Mouse (Mus musculus) embryonic stem cell, embryonic (primary cell): ENCODE measurements around the gene Sde2.

Experiments
- CTCF ChIA-PET, 4 experiments: fragments of 300-600 bp in 2 of 4; fragments of 350-600 bp in 2 of 4; sonication (Branson Sonifier 250); formaldehyde crosslinking; loops; one replicate each; lab custom pipeline; 2022; ENCODE audit warnings: inconsistent platforms in 2 of 4; lab: Charles Lee
- POLR2A ChIA-PET, 4 experiments: fragments of 300-600 bp in 2 of 4; fragments of 350-600 bp in 2 of 4; sonication (Branson Sonifier 250); formaldehyde crosslinking; loops; one replicate each; lab custom pipeline; 2022; ENCODE audit warnings: antibody characterized with exemption in 4 of 4, inconsistent platforms in 1 of 4; lab: Charles Lee

Gene Sde2

DNA sequence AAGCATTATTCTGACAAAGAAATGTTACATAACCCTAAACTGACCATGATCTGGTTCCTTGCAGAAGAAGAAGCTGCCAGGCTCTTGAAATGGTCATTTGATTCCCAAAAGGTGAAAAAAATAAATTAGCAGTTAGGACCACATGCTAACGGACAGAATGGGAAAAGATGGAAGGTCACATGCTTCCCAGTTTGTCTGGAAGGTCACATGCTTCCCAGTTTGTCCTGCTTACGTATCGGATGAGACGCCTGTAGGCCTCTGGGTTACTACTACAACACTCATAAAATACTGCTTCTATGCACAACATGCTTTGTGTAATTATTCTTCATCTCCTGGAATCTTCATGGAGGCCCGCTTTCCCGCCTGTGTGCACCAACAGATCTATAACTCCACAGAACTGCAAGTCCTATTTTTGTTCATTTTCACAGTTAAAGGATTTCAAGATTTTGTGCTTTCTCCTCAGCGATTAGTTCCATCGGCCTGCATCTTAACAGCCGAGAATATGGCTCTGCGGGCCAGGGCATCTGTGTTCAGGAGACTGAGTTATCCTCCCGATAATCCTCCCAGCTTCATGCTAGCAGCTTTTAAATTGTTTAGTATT lies 1.1 kb upstream of the Sde2 start:
- ChIA-PET POLR2A (interaction anchor here (0.8 to 12.9 kb wide), 103 partner anchors 8 to 992 kb away, joined by 3 to 254 read pairs (median 7); partner anchors contain the start of genes H3f3a (in 2 of the 4), Lefty1 (in 2 of the 4), Nvl (in 2 of the 4) and Pycr2 (in 2 of the 4)), CTCF (interaction anchor here in 2 of 4 experiments (1.2 to 2.9 kb wide), 4 partner anchors 14 to 190 kb away, joined by 3 to 13 read pairs (median 4); no protein-coding TSS in a partner anchor)

- ChIA-PET POLR2A (interaction anchor here in 3 of 4 experiments (0.9 to 12.9 kb wide), 12 partner anchors 8 to 57 kb away, joined by 3 to 254 read pairs (median 4); partner anchors contain the start of genes Sde2 (in 3 of the 3) and H3f3a (in 1 of the 3)), CTCF (interaction anchor here in 1 of 4 experiments (1.6 kb wide), 1 partner anchor 115 kb away, joined by 5 read pairs; no protein-coding TSS in a partner anchor)
Observed at GRCm38 (mm10) chr1:180858763-180859162, 7.8 kb downstream of the Sde2 start.

- ChIA-PET POLR2A (interaction anchor here in 3 of 4 experiments (0.6 to 8.2 kb wide), 17 partner anchors 9 to 81 kb away, joined by 3 to 102 read pairs (median 3); partner anchors contain the start of gene Sde2 (in 2 of the 3)), CTCF (interaction anchor here in 2 of 4 experiments (0.7 to 1.6 kb wide), 3 partner anchors 28 to 114 kb away, joined by 3 to 5 read pairs (median 3); partner anchors contain the start of gene Pycr2 (in 1 of the 2))
Observed at GRCm38 (mm10) chr1:180860030-180860429, 9.1 kb downstream of the Sde2 start.

- POLR2A ChIA-PET = interaction anchor here (0.6 to 8.2 kb wide), 51 partner anchors 8 to 979 kb away, joined by 3 to 102 read pairs (median 4); partner anchors contain the start of genes Sde2 (in 4 of the 4), H3f3a (in 1 of the 4), Lbr (in 1 of the 4) and Lefty1 (in 1 of the 4)
- CTCF ChIA-PET = interaction anchor here (0.5 to 1.9 kb wide), 83 partner anchors 8 to 1888 kb away, joined by 3 to 18 read pairs (median 4); partner anchors contain the start of genes Pycr2 (in 2 of the 4), H3f3a (in 1 of the 4), Lefty2 (in 1 of the 4) and Parp1 (in 1 of the 4)
Observed at GRCm38 (mm10) chr1:180863606-180864005, 12.7 kb downstream of the Sde2 start.

GRCm38 (mm10) chr1:180866001-180866400 lies 15.1 kb downstream of the Sde2 start:
- POLR2A ChIA-PET = interaction anchor here in 2 of 4 experiments (0.8 to 2.3 kb wide), 13 partner anchors 9 to 72 kb away, joined by 3 to 13 read pairs (median 4); partner anchors contain the start of genes Sde2 (in 2 of the 2) and H3f3a (in 1 of the 2)
- CTCF ChIA-PET = no interaction called here

GRCm38 (mm10) chr1:180870122-180870650 lies 19.3 kb downstream of the Sde2 start:
- CTCF ChIA-PET = interaction anchor here in 2 of 4 experiments (0.6 to 1.1 kb wide), 3 partner anchors 19 to 112 kb away, joined by 3 to 9 read pairs (median 3); no protein-coding TSS in a partner anchor

DNA sequence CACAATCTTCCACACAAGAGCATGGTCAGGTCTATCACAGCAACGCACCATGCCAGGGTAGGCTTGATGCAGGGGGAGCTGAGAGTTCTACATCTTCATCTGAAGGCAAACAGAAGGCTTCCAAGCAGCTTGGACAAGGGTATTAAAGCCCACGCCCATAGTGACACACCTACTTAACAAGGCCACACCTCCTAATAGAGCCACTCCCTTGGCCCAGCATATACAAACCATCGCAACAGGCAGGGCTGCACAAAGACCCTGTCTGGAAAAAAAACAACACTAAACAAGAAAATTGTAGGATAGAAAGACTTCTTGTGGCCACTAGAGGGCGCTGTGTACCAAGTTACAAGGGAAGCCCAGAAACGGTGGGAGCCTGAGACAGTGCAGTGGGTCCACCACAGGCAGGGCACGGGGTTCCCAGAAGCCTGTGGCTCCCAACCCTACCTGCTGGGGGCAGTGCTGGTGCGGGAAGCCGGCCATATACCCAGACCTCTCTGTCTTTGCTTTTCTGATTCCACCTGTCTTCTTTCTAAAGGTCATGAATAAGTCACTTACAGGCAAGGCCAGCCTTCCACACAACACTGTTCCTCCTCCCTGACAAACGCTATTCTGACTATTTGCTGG lies 23.0 kb downstream of the Sde2 start:
- ChIA-PET CTCF (interaction anchor here in 3 of 4 experiments (0.5 to 5.2 kb wide), 28 partner anchors 10 to 184 kb away, joined by 3 to 40 read pairs (median 5); no protein-coding TSS in a partner anchor), POLR2A (interaction anchor here in 3 of 4 experiments (0.8 to 12.9 kb wide), 27 partner anchors 10 to 166 kb away, joined by 3 to 206 read pairs (median 4); partner anchors contain the start of genes Pycr2 (in 2 of the 3), Lefty2 (in 1 of the 3), Sde2 (in 1 of the 3) and Tmem63a (in 1 of the 3))

More at GRCm38 (mm10) chr1:180870122-180870650, 19.3 kb downstream of the Sde2 start:
- POLR2A ChIA-PET = interaction anchor here in 3 of 4 experiments (0.5 to 12.9 kb wide), 16 partner anchors 9 to 290 kb away, joined by 3 to 206 read pairs (median 4); partner anchors contain the start of genes Sde2 (in 3 of the 3) and Pycr2 (in 1 of the 3)

- POLR2A ChIA-PET = interaction anchor here in 3 of 4 experiments (0.5 to 12.9 kb wide), 30 partner anchors 9 to 382 kb away, joined by 3 to 206 read pairs (median 4); partner anchors contain the start of genes Pycr2 (in 2 of the 3), Sde2 (in 1 of the 3) and Tmem63a (in 1 of the 3)
- CTCF ChIA-PET = interaction anchor here (0.6 to 5.2 kb wide), 26 partner anchors 11 to 183 kb away, joined by 3 to 40 read pairs (median 5); partner anchors contain the start of gene Lefty1 (in 1 of the 4)
Observed at GRCm38 (mm10) chr1:180874615-180875014, 23.7 kb downstream of the Sde2 start.

DNA sequence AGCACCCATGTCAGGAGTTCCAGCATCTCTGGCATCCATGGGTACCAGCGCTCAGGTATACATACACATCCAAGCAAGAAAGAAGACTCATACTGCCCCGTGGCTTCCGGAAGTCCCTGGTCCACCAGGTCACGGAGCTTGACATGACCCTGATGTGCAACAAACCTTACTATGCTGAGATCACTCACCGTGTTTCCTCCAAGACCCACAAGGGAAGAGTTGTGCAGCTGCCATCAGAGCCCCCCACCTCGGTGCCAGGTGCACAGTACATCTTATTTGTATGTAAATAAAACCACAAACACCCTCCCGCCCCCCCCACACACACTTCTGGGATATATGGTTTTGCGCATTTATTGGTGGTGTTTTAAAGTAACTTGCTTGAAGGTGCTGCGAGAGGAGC lies 24.2 kb downstream of the Sde2 start:
- POLR2A ChIA-PET = interaction anchor here in 3 of 4 experiments (0.6 to 12.9 kb wide), 26 partner anchors 9 to 381 kb away, joined by 3 to 206 read pairs (median 5); partner anchors contain the start of genes Pycr2 (in 2 of the 3) and Tmem63a (in 1 of the 3)
- CTCF ChIA-PET = interaction anchor here (0.6 to 5.2 kb wide), 23 partner anchors 11 to 1006 kb away, joined by 3 to 40 read pairs (median 5); partner anchors contain the start of gene Lefty1 (in 1 of the 4)

- ChIA-PET POLR2A (interaction anchor here (0.5 to 12.9 kb wide), 34 partner anchors 9 to 162 kb away, joined by 3 to 206 read pairs (median 4); partner anchors contain the start of genes Lefty2 (in 2 of the 4), Pycr2 (in 2 of the 4), Lefty1 (in 1 of the 4) and Sde2 (in 1 of the 4)), CTCF (interaction anchor here (0.5 to 5.2 kb wide), 32 partner anchors 10 to 162 kb away, joined by 3 to 40 read pairs (median 4); partner anchors contain the start of gene Pycr2 (in 1 of the 4))
Observed at GRCm38 (mm10) chr1:180877466-180877865, 26.5 kb downstream of the Sde2 start.

- POLR2A ChIA-PET = interaction anchor here in 2 of 4 experiments (0.7 to 1.7 kb wide), 8 partner anchors 8 to 70 kb away, joined by 3 to 7 read pairs (median 5); partner anchors contain the start of gene Lefty1 (in 1 of the 2)
- CTCF ChIA-PET = no interaction called here
Observed at GRCm38 (mm10) chr1:180881768-180882167, 30.8 kb downstream of the Sde2 start.

DNA sequence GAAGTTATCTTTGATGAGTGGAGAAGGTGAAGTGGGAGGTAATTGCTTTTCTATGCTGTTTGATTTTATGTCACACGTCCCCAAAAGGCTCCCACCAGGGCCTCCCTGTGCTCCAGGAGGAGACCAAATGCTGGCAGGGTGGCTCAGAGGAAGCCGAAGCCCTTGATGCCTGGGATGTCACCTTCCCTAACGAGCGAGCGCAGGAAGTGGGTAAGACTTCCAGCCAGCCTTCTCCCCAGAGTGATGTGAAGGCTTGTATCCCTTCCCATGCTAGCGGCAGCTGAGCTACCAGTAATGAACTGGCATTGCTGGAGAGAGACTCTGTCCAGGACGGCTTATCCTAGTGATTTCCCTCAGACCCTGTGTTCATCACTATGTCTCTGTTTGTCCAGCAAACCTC lies 32.8 kb downstream of the Sde2 start:
- POLR2A ChIA-PET = interaction anchor here in 3 of 4 experiments (0.5 to 8.2 kb wide), 26 partner anchors 8 to 339 kb away, joined by 3 to 275 read pairs (median 4); partner anchors contain the start of genes Lefty1 (in 2 of the 3), Lefty2 (in 2 of the 3), Pycr2 (in 2 of the 3) and Sde2 (in 1 of the 3)

DNA sequence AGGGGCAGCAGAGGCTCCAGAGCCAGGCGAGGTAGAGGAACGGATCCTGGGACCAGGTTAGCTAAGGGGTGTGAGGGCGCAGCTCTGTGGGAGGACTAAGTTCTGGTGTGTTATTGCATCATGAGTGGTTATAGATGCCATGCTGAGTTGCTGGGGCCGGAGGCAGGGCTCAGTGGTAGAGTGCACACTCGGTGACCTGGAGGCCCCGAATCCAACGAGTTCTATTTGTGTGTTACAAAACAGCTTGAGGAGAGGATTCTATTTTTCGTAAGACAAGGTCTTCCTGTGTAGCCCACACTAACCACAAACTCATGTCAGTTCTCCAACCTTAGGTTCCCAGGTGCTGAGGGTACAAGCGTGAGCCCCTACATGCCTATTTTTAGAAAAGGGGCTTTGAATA lies 33.6 kb downstream of the Sde2 start:
- ChIA-PET POLR2A (interaction anchor here in 3 of 4 experiments (0.5 to 8.2 kb wide), 26 partner anchors 9 to 167 kb away, joined by 3 to 275 read pairs (median 4); partner anchors contain the start of genes Lefty1 (in 2 of the 3), Lefty2 (in 2 of the 3), Pycr2 (in 2 of the 3) and Sde2 (in 1 of the 3)), CTCF (interaction anchor here in 2 of 4 experiments (0.9 to 1.2 kb wide), 2 partner anchors 27 to 90 kb away, joined by 3 to 4 read pairs; no protein-coding TSS in a partner anchor)

More for the DNA sequence above, 32.8 kb downstream of the Sde2 start:
- CTCF ChIA-PET = interaction anchor here in 3 of 4 experiments (0.6 to 1.2 kb wide), 4 partner anchors 18 to 91 kb away, joined by 3 to 8 read pairs (median 4); no protein-coding TSS in a partner anchor

DNA sequence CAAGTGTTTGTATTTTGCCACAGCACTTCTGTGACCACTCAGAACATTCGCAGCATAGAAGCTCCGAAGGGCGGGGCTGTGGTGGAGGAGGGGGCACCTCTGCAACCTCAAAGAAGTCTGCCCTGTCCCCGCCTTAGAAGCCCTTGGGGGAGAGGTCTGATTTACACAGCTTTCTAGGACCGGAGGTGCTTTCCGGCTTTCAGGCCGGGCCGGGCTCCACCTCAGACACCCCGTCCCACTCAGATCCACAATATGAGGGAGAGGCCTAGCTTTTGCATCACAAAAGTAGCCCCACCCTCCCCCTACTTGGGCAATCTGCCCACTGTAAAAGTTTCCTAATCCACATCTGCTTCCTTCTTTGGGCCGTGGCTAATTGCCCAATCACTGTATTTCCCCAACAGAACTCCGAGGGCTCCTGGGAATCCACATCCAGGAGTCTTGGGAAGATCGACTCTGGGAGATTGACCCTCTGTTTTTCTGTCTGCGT lies 37.7 kb downstream of the Sde2 start:
- CTCF ChIA-PET = interaction anchor here (0.5 to 3.9 kb wide), 33 partner anchors 8 to 344 kb away, joined by 3 to 46 read pairs (median 5); partner anchors contain the start of genes Pycr2 (in 2 of the 4), Lefty1 (in 1 of the 4) and Sde2 (in 1 of the 4)
- POLR2A ChIA-PET = interaction anchor here (0.6 to 8.2 kb wide), 123 partner anchors 9 to 1293 kb away, joined by 3 to 275 read pairs (median 5); partner anchors contain the start of genes Pycr2 (in 4 of the 4), Sde2 (in 4 of the 4), H3f3a (in 3 of the 4) and Lefty1 (in 3 of the 4)

DNA sequence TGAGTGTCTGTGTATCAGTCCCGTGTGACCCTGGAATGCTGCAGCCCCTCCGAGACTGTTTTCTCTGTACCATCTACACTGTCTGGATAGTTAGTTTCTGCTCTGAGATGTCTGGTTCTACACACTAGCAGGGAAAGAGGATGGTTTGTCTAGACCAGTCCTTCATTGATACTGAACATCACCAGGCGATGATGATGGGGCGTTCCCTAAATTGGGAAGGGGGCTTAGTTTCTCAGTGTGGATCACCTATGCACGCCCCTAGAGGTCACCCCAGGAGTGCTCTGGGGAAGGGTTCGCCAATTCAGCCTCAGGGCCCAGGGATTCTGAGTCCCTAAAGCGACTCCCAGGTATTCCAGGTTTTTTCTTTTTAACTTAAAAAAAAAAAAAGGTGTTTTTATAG lies 38.2 kb downstream of the Sde2 start:
- ChIA-PET POLR2A (interaction anchor here (0.6 to 8.2 kb wide), 133 partner anchors 8 to 1293 kb away, joined by 3 to 275 read pairs (median 5); partner anchors contain the start of genes Pycr2 (in 4 of the 4), Sde2 (in 4 of the 4), Lefty1 (in 3 of the 4) and Tmem63a (in 3 of the 4)), CTCF (interaction anchor here (0.5 to 3.9 kb wide), 46 partner anchors 9 to 694 kb away, joined by 3 to 46 read pairs (median 5); partner anchors contain the start of genes Lefty1 (in 1 of the 4), Pycr2 (in 1 of the 4) and Sde2 (in 1 of the 4))
